Mouse (Mus musculus) ES-Bruce4 (cell line): Measurements from ENCODE around the gene Zcchc10.

ENCODE experiments used
- CTCF ChIP-seq: IDR thresholded peaks from one replicate; pipeline ENCODE4 v1.8.1; 2011; ENCODE audit warnings: low read depth, low read length
- EP300 ChIP-seq: IDR thresholded peaks from 2 replicates; pipeline ENCODE4 v1.6.1; 2011; ENCODE audit warnings: low read depth, low read length; ENCODE audit not compliant: insufficient read depth
- POLR2A ChIP-seq: IDR thresholded peaks from one replicate; pipeline ENCODE4 v1.8.1; 2011; ENCODE audit warnings: low read length; ENCODE audit not compliant: insufficient read depth

DNA sequence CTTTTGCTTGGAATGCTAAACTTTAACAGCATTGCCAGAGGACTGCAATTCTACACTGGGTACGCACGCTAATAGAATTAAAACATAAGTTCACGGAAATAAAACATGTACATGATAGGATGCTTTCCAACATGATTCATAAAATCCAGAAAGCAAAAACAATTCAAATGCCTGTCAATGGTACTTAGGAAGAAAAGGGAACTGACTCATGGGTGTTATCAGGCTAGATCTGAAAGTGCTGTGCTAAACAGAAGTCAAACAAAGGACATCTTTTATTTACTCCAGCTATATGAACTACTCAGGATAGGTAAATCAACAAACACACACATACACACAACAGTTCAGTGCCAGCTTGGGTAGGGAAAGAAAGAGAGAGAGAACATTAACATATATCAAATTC lies 49.1 kb upstream of the Zcchc10 start:
- no peak for TF ChIP-seq POLR2A
- no peak for TF ChIP-seq CTCF
- TF ChIP-seq EP300, result no peak
